Mouse (Mus musculus): ENCODE data around the gene Cuedc1. TPM values are rescaled to one million over a fixed set of nuclear protein-coding genes. Genes with fewer than 3 reads are reported as not detected.

Cuedc1 gene
- total RNA-seq (2021) = 10 to 100 TPM; 37.1 to 43.6 TPM

DNA sequence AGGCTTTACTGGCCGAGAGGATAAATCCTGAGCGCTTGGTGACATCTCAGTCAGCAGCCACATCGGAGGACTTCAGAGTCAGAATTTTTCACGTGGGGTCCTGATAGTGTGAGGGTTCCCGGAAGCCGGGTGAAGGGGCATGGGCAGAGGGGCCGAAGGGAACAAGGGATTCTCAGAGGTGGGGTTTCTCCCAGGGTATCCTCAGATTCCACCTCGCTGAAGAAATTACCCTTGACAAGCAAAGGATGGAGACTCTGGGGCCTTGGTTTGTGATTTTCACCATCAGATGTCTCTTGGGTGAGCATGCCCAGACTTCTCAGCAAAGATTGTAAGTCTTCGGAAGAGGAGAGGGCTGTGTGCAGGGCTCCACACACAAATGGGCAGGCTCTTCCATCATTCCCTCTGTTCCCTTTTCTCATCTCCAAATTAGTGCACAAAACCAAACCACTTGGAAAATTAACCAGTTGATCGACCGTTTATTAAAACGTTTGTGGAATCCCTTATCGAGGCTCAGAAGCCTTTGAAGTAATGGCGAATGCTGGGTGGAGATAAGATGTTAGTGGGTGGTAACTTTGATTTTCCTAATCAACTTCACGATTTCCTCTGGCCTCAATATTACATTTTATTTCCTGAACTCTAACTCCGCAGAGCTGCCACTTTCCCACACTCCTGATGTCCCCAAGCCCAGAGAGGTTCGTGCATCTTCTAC, at the start of gene Cuedc1:
Cuedc1 (plus strand) TSS at position 38 of the 709 bp plus-strand sequence.
- DNase-seq (ENCODE audit: extremely low spot score in 1 of 2, low spot score in 2 of 2) = no peak
- intact Hi-C loops (cut with DNase I) = loop anchor here (5.0 kb wide), 1 partner anchor 54 kb away; no protein-coding TSS in a partner anchor

DNA sequence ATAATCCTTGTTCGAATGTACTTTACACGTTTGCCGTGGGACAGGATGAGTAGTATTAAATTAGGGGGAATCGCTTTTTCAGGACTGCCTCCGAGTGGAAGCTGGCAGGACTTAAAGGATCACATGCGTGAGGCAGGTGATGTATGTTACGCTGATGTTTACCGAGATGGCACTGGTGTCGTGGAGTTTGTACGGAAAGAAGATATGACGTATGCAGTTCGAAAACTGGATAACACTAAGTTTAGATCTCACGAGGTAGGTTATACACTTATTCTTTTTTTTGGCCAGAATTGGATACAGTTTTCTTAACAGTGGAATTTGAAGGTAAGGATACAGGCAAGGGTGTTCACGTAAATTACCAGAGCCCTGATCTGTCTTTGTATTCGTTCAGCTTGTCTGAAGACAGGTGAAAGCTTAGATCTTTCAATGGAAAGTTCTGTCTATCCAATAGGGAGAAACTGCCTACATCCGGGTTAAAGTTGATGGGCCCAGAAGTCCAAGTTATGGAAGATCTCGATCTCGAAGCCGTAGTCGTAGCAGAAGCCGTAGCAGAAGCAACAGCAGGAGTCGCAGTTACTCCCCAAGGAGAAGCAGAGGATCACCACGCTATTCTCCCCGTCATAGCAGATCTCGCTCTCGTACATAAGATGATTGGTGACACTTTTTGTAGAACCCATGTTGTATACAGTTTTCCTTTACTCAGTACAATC, 48.7 kb upstream of the Cuedc1 start:
- intact Hi-C loops (cut with DNase I) = loop anchor here (2.0 kb wide), 1 partner anchor 70 kb away; no protein-coding TSS in a partner anchor
- DNase-seq (ENCODE audit: extremely low spot score in 1 of 2, low spot score in 2 of 2) = no peak

DNA sequence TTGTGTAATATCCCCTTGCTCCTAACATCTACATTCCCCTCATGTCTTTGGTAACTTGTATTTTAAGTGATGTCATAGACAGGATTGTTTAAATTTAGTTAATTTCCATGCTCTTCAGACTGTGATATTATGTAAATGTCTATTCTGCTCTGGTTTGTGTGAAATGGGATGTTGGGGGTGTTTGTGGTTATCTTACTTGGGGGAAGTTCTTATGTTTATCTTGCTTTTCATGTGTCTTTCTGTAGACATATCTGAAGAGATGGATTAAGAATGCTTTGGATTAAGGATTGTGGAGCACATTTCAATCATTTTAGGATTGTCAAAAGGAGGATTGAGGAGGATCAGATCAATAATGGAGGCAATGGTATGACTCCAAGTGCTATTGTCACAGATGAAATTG, 48.1 kb upstream of the Cuedc1 start:
- DNase-seq (ENCODE audit: extremely low spot score in 1 of 2, low spot score in 2 of 2) = no peak
- intact Hi-C loops (cut with DNase I) = loop anchor here (2.0 kb wide), 1 partner anchor 71 kb away; no protein-coding TSS in a partner anchor

GRCm38 (mm10) chr11:88052638-88053037, 45.2 kb upstream of the Cuedc1 start:
- intact Hi-C loops (cut with DNase I) = no loop called here
- DNase-seq (ENCODE audit: extremely low spot score in 1 of 2, low spot score in 2 of 2) = no peak

- intact Hi-C loops (cut with DNase I) = no loop called here
- no peak for DNase-seq (ENCODE audit: extremely low spot score in 1 of 2, low spot score in 2 of 2)
These were observed 44.0 kb upstream of the Cuedc1 start for GRCm38 (mm10) chr11:88053821-88054220.

DNA sequence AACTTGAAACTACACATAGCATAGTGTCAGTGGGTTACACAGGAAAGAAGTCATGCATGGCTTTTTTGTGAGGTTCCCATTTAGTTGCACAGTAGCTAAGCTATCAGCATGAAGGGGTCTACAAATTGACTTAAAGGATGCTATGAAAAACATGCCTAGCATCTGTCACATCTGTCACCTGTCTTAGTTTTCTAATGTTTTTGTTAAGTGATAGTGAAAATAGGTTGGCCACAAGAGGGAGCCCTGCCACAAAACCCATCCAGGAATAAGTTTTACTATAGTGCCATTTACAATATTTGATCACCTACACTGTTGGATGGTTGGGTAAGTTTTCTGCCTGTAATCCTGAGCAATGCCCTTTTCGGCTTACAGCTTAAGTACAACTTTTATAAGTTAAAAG, 43.3 kb upstream of the Cuedc1 start:
- intact Hi-C loops (cut with DNase I) = no loop called here
- DNase-seq (ENCODE audit: extremely low spot score in 1 of 2, low spot score in 2 of 2) = peak in 1 of 2 experiments; percentile 43

- intact Hi-C loops (cut with DNase I) = loop anchor here (5.0 kb wide), 1 partner anchor 767 kb away; no protein-coding TSS in a partner anchor
- no peak for DNase-seq (ENCODE audit: extremely low spot score in 1 of 2, low spot score in 2 of 2)
These were observed 42.1 kb upstream of the Cuedc1 start for GRCm38 (mm10) chr11:88055777-88056176.

DNA sequence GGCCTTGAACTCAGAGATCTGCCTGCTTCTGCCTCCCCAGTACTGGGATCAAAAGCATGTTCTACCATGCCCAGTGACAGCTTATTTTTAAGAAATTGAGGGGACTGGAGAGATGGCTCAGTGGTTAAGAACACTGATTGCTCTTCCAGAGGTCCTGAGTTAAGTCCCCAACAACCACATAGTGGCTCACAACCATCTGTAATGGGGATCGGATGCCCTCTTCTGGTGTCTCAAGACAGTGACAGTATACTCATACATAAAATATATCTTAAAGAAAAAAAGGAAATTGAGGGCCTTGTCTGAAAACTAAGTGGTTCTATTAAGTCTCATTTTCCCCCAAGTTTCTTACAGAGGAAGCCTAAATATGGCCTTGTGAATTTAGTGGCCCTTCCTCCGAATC, 40.1 kb upstream of the Cuedc1 start:
- intact Hi-C loops (cut with DNase I) = loop anchor here (5.0 kb wide), 1 partner anchor 765 kb away; no protein-coding TSS in a partner anchor
- DNase-seq (ENCODE audit: extremely low spot score in 1 of 2, low spot score in 2 of 2) = no peak

GRCm38 (mm10) chr11:88059141-88059540, 38.7 kb upstream of the Cuedc1 start:
- peak in 1 of 2 experiments; percentile 31 for DNase-seq (ENCODE audit: extremely low spot score in 1 of 2, low spot score in 2 of 2)
- intact Hi-C loops (cut with DNase I) = loop anchor here (5.0 kb wide), 1 partner anchor 763 kb away; no protein-coding TSS in a partner anchor

DNA sequence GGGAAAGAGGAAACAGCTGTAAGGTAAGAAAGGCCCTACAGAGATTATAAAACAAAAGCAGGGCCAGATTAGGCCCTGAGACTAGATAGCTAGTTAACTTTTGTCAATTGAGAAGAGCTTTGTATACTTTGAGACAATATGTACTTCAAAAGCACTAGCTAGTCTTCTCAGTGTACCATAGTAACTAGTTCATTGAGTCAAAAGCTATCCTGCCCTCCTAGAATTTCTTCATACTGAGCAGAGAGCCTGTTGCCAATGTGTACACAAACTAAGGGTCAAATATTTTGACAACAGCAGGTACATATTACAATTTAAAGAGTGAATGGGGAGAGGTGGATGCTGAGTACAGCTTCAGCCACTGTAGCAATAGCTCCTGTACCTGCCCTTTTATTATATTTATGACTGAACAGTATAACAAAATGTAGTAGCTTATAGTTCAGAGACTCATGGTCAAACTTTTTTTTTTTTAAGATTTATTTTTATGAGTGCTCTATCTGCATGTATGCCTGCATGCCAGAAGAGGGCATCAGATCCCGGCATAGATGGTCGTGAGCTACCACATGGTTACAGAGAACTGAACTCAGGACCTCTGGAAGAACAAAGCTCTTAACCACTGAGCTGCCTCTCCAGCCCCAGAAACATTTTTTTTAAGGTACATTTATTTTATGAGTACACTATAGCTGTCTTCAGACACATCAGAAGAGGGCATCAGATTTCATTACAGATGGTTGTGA, 35.8 kb upstream of the Cuedc1 start:
- no peak for DNase-seq (ENCODE audit: extremely low spot score in 1 of 2, low spot score in 2 of 2)
- intact Hi-C loops (cut with DNase I) = no loop called here

DNA sequence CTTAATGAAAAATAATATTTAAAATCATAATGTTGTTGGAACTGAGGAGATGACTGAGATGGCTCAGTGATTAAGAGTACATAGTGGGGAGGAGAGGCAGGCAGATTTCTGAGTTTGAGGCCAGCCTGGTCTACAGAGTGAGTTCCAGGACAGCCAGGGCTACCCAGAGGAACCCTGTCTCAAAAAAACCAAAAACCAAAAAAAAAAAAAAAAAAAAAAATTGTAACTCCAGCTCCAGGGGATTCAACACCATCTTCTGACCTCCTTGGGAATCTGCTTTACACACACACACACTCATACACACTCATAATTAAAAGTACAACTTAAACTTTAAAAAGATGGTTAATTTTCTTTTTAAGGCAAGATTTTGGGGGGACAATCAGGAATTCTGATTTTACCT, 32.1 kb upstream of the Cuedc1 start:
- no peak for DNase-seq (ENCODE audit: extremely low spot score in 1 of 2, low spot score in 2 of 2)
- intact Hi-C loops (cut with DNase I) = loop anchor here (5.0 kb wide), 1 partner anchor 122 kb away; no protein-coding TSS in a partner anchor

DNA sequence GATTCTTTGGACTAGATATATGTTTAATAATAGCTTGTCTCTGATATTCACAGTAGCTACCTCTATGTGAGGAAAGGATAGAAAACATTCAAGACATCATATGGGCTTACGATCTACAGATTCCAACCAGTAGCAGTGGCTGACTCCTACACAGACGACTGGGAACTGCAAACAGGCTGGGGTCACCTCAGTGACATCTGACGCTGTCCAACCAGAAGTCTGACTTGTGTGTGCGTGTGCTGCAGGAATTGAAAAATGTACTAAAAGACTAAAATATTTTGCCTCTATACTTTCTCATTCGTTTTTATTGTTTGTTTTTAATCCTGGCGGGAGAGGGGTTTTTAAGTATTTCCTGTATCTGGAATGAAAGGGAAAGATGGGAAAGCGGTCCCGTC, 30.7 kb upstream of the Cuedc1 start:
- peak in 1 of 2 experiments; percentile 33 for DNase-seq (ENCODE audit: extremely low spot score in 1 of 2, low spot score in 2 of 2)
- intact Hi-C loops (cut with DNase I) = loop anchor here (5.0 kb wide), 1 partner anchor 120 kb away; no protein-coding TSS in a partner anchor

DNA sequence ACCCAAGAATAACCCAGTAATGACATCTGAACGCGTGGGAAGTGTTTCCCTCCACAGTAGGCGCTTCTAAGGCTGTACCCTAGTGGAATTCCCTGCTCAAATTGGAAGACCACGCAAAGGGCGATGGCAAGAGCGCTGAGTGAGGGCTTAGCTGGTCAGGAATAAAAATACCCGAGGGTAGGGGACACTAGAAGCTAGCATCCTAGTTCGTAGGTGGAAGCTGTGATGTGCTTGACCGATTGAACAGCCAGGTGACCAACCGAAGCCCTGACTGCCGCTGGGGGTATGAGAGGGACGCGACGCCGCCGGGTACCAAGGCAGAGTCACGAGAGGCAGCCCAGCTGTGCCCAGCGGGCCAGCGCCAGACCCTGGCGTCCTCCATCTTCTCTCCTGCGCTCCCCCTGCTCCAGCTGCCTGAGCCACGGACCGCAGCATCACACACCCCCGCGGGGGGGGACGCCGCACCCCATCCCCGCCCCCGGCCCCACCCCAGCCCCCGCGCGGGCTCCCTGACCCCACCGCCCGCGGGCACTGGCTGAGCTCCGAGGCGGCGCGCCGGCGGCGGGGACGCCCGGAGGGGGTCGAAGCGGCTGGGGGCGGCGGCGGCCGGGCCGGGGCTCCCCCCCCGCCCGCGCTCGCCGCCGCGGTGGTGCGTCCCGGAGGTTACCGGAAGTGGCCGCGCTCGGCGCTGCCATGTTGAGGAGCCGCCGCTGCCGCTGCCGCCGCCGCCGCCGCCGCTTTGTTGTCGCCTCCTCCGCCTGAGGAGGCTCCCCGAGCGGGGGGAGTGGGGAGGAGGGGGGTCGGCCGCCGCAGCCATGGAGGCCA, 30.1 kb upstream of the Cuedc1 start, which contains the start of gene Vezf1:
Vezf1 (plus strand) TSS at position 694 of the 825 bp plus-strand sequence.
- intact Hi-C loops (cut with DNase I) = loop anchor here (5.0 kb wide), 1 partner anchor 120 kb away; no protein-coding TSS in a partner anchor
- DNase-seq (ENCODE audit: extremely low spot score in 1 of 2, low spot score in 2 of 2) = peak; percentile 51 to 89

GRCm38 (mm10) chr11:88068411-88069245, 29.2 kb upstream of the Cuedc1 start:
- DNase-seq (ENCODE audit: extremely low spot score in 1 of 2, low spot score in 2 of 2) = peak in 1 of 2 experiments; percentile 75
- intact Hi-C loops (cut with DNase I) = loop anchor here (5.0 kb wide), 1 partner anchor 119 kb away; no protein-coding TSS in a partner anchor

DNA sequence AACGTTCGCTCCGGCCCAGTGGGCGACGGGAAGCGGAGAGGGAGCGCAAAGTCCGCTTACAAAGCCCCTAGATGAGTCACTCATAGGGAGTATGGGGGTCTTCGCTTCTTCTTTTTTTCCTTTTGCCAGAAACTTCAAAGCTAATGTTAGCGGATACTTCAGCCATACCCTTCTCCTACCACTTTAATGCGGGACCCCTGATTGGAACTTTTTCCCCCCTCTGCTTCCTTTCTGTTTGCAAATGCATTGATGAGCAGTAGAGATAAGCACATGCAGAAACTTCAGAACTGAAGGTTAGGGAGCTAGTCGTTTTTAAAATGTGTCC, 28.6 kb upstream of the Cuedc1 start:
- no peak for DNase-seq (ENCODE audit: extremely low spot score in 1 of 2, low spot score in 2 of 2)
- intact Hi-C loops (cut with DNase I) = loop anchor here (5.0 kb wide), 1 partner anchor 118 kb away; no protein-coding TSS in a partner anchor

GRCm38 (mm10) chr11:88070392-88070791, 27.5 kb upstream of the Cuedc1 start:
- intact Hi-C loops (cut with DNase I) = no loop called here
- DNase-seq (ENCODE audit: extremely low spot score in 1 of 2, low spot score in 2 of 2) = no peak

DNA sequence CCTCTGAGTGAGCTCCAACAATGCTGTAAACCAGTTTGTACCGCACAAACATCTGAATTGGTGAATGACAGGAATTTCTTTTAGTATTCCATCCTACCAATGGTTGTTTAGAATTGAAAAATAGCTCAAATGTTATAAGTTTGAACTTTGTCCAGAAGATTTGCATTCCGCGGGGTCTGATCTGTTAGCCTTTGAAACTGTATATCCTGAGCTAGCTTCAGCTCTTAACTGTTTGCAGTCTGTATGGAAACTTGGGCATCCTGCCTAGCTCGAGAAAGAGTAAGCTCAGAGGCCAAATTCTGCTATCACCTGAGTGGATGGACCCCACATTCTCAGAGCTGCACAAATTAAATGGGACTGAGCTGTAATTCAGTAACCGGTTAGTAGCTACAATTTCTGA, 26.7 kb upstream of the Cuedc1 start:
- intact Hi-C loops (cut with DNase I) = no loop called here
- no peak for DNase-seq (ENCODE audit: extremely low spot score in 1 of 2, low spot score in 2 of 2)

Data from left cerebral cortex, postnatal 10 days (tissue).